Mouse (Mus musculus) intestine, embryonic 15.5 days (tissue): ENCODE results near the gene Mrpl24. TPM values are rescaled to one million over a fixed set of nuclear protein-coding genes. Genes with fewer than 3 reads are reported as not detected.
"Not testable (repeated sequence)": the region's sequence is repeated elsewhere in the genome, so short reads cannot be mapped to it uniquely, and the experiment has no call there.

Experiments used
- ATAC-seq: fragments of 200-750 bp; cut with Nextera tagmentation; 2 replicates; pipeline ENCODE4 v1.8.0; 2017; ENCODE audit warnings: moderate TSS enrichment, moderate library complexity
- H3K27ac ChIP-seq: fragments of 300-500 bp; sonication (generic); 2 replicates; pipeline ENCODE4 v1.5.1; 2015; ENCODE audit warnings: mild to moderate bottlenecking, inconsistent platforms
- H3K27me3 ChIP-seq: fragments of 300-500 bp; sonication (generic); replicated peaks from 2 replicates; pipeline ENCODE4 v1.6.1; 2015; ENCODE audit warnings: inconsistent platforms
- H3K36me3 ChIP-seq: fragments of 300-500 bp; sonication (generic); 2 replicates; pipeline ENCODE4 v1.6.1; 2015; ENCODE audit warnings: inconsistent platforms
- H3K4me1 ChIP-seq: fragments of 300-500 bp; sonication (generic); replicated peaks from 2 replicates; pipeline ENCODE4 v1.6.1; 2015; ENCODE audit warnings: inconsistent platforms
- H3K4me2 ChIP-seq: fragments of 300-500 bp; sonication (generic); replicated peaks from 2 replicates; pipeline ENCODE4 v1.6.1; 2015; ENCODE audit warnings: mild to moderate bottlenecking, inconsistent platforms
- H3K4me3 ChIP-seq: fragments of 300-500 bp; sonication (generic); replicated peaks from 2 replicates; pipeline ENCODE4 v1.5.1; 2015; ENCODE audit warnings: inconsistent platforms
- H3K9ac ChIP-seq: fragments of 300-500 bp; sonication (generic); 2 replicates; pipeline ENCODE4 v1.6.1; 2015; ENCODE audit warnings: inconsistent platforms
- H3K9me3 ChIP-seq: fragments of 300-500 bp; sonication (generic); 2 replicates; pipeline ENCODE4 v1.6.1; 2016; ENCODE audit warnings: inconsistent platforms
- WGBS: fragments of 180-500 bp; shearing (Covaris S2); methylation state at CpG from one replicate; pipeline ENCODE4 v1.1.7; 2015; 5-methylcytosine and 5-hydroxymethylcytosine counted together
- polyA plus RNA-seq: library from polyadenylated mRNA; unstranded; fragments of >200 nt; fragmentation: Nextera tagmentation; extraction: Ambion mirVana; gene quantifications from 2 replicates; pipeline ENCODE4 v1.2.1, GENCODE M21; 2015

Gene Mrpl24
- 74.2 and 79.2 TPM in 2 replicates for polyA plus RNA-seq

DNA sequence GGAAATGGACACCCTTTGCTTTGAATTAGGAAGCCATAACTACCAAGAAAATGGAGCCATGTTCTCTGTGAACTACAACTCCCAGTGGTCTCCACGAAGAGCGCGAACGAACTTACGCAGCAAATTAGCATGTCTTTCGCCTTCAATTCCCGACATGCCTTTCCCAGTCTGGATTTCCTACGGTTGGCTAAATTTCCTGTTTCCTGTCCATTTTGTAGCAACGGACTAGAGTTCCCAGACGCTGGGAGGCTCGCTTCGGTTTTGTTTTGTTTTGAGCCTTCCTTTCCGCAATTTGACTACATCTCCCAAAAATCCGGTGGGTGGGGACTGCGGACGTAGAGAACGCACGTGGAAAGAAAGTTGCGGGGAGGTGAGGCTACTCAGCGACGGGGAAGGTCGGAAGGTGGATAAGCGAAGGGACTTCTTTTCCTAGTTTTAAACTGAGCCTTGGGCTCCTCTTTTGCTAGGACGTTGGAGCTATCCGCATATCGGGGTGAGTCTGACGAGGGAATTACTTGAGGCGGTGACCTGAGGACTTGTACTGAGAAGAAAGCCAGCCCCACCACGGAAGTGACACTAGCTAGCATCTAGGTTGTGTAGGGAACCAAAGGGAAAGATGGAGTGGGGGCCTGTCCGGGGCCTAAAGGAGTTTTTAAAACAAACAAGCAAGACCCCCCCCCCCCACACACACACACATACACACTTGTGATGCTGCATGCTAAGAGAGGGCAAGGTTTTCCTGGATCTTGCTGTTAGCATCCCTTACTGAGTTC, at the start of gene Mrpl24:
TSS of gene Mrpl24 (plus strand) at position 171 of the 773 bp plus-strand sequence.
- peak; percentile 83 for ATAC-seq
- H3K27me3 ChIP-seq, result no peaks in the 10 kb centered on the region
- H3K36me3 ChIP-seq, result peaks cover 34% of the 10 kb centered on the region
- no peaks in the 10 kb centered on the region for H3K9me3 ChIP-seq
- H3K4me2 ChIP-seq, result peak within 1 kb of the TSS; percentile 70
- peak within 1 kb of the TSS; percentile 63 for H3K9ac ChIP-seq
- peak within 1 kb of the TSS; percentile 52 for H3K4me3 ChIP-seq
- H3K27ac ChIP-seq, result peak within 1 kb of the TSS; percentile 60
- under 1% methylated on average over 30 of the region's 30 CpGs for WGBS
- H3K4me1 ChIP-seq, result peaks cover 8% of the 10 kb centered on the region

DNA sequence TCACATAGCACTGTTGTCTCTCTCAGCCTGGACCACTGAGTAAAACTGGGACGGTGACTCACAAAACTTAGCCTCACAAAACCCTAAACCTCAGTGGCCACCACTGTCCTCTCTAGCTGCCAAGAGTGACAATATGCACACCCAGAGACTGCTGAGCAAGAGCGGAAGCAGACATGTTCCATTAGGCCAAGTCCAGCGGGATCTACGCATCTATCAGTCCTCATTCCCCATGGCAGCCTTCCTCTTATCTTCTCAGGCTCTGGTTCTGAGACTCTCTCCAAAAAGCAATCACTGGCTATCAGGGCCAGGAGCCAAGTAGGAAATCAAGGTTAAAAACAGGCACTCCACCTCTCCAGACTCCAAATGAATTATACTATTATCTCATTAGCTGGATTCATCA, 41.6 kb upstream of the Mrpl24 start:
- no peak for ATAC-seq
- 95% methylated on average over 4 of the region's 4 CpGs for WGBS
- H3K27me3 ChIP-seq, result no peaks in the 10 kb centered on the region
- H3K9me3 ChIP-seq, result no peaks in the 10 kb centered on the region
- H3K36me3 ChIP-seq, result no peaks in the 10 kb centered on the region
- H3K4me1 ChIP-seq, result no peaks in the 10 kb centered on the region; the same call in 1 of the 2 replicates
- no peak overlapping the region for H3K4me2 ChIP-seq
- H3K27ac ChIP-seq, result no peak overlapping the region
- no peak overlapping the region for H3K4me3 ChIP-seq
- no peak overlapping the region for H3K9ac ChIP-seq

DNA sequence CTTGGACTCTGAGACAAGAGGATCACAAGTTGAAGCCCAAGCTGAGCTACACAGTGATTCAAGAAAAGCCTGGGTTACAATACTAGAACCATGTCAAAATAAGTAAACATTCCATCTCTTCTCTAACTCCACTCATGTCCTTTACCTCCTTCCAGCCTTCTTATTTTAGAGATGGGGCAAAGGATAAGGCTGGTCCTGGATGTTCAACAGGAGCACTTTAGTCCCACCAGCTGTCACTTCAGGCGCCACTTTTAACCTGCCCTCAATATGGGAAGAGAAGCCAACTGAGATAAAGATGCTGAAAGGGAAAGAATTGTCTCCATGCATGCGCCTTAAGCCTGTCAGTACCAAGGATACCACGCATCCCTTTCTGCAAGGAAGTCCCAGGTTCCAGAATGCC, 35.0 kb upstream of the Mrpl24 start:
- no peak for ATAC-seq
- no peaks in the 10 kb centered on the region for H3K9me3 ChIP-seq
- WGBS, result 2% methylated on average over 3 of the region's 3 CpGs
- H3K36me3 ChIP-seq, result no peaks in the 10 kb centered on the region
- no peaks in the 10 kb centered on the region for H3K27me3 ChIP-seq
- H3K4me2 ChIP-seq, result peak overlapping the region; percentile 68
- H3K27ac ChIP-seq, result peak overlapping the region; percentile 88; the same call in 1 of the 2 replicates
- H3K4me1 ChIP-seq, result peaks cover 12% of the 10 kb centered on the region
- H3K9ac ChIP-seq, result peak overlapping the region; percentile 96
- peak overlapping the region; percentile 98 for H3K4me3 ChIP-seq

DNA sequence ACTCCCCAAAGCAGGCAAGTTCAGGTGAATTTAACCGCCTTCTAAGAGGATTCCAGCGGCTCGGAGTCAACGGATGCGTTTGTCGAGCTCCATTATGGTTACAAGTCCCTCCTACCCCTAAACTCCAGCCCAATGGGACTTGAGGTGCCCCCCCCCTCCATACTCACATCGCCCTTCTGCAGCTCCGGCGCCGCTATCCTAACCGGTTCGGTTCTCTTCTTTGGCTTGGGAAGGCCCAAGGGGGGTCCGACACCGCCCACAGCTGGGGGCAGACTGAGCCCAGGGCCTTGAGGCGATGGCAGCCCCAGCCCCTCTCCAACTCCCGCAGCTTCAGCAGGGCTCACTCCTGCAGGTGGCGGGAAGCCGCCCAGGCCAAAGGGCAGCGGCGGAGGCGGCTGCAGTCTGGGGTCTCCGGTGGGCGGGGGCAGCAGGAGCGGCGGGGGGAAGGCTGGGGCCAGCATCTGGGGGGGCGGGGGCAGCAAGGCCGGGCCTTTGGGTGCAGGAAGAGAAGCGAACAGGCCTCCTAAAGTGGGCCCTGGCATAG, 34.5 kb upstream of the Mrpl24 start:
- ATAC-seq, result peak; percentile 37
- Histone ChIP-seq H3K9ac (peak overlapping the region; percentile 96), H3K9me3 (no peaks in the 10 kb centered on the region), H3K27ac (peak overlapping the region; percentile 88), H3K4me1 (peaks cover 12% of the 10 kb centered on the region), H3K36me3 (no peaks in the 10 kb centered on the region), H3K4me2 (peak overlapping the region; percentile 68), H3K4me3 (peak overlapping the region; percentile 98), H3K27me3 (no peaks in the 10 kb centered on the region)
- 0% methylated on average over 28 of the region's 28 CpGs for WGBS

DNA sequence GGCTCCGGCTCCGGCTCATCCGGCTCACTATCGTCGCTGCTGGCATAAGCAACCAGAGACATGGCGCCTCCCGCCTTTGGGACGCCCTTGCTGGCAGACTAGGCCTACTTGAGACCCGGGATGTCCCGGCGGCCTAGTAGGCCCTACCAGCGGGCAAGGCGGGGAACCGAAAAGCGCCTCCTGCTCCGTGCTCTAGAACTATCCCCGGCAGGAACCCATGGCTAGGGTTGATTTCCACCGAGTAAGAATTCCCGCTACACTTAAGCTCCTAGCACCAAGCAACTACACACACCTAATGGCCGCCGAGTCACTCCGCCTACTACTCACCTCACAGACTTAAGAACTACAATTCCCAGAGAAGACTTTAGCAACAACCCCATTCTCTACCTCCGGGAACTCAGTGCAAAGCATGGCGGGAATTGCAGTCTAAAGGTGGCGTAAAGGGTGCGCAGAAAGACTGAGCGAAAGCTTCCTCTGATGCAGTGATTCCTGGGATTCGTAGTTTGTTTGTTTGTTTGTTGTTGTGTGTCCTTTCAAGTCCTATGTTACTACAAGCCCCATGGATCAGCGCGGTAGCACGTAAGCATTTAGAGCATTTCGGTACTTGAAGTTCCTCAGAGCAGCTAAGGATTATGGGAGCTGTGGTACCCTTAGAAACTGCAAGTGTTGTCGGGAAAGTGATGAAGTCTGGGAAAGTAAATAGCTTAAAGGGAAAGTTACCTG, 33.9 kb upstream of the Mrpl24 start, which contains the start of gene Prcc:
TSS of gene Prcc (minus strand) at position 328 of the 723 bp plus-strand sequence.
- peak; percentile 98 for ATAC-seq
- peak within 1 kb of the TSS; percentile 96 for H3K9ac ChIP-seq
- peak within 1 kb of the TSS; percentile 68 for H3K4me2 ChIP-seq
- H3K4me1 ChIP-seq, result peaks cover 12% of the 10 kb centered on the region
- WGBS, result under 1% methylated on average over 33 of the region's 33 CpGs
- H3K27ac ChIP-seq, result peak within 1 kb of the TSS; percentile 88
- no peaks in the 10 kb centered on the region for H3K27me3 ChIP-seq
- H3K9me3 ChIP-seq, result no peaks in the 10 kb centered on the region
- H3K4me3 ChIP-seq, result peak within 1 kb of the TSS; percentile 98
- no peaks in the 10 kb centered on the region for H3K36me3 ChIP-seq

DNA sequence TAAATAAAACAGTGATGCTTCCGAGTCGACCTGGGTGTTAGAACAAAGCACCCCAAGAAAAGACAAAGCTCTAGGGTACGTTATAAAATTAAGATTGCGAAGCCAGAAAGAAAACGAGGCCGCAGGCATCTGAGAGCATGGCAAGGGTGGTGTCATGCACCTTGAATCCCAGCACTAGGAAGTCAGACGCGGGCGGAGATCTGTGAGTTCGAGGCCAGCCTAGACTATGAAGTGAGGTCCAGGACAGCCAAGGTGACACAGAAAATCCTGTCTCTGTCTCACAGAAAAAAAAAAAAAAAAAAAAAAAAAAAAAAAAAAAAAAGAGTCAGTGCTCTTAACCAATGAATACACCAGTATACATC, 33.3 kb upstream of the Mrpl24 start:
- H3K9me3 ChIP-seq, result no peaks in the 10 kb centered on the region
- H3K36me3 ChIP-seq, result no peaks in the 10 kb centered on the region
- H3K4me2 ChIP-seq, result peak overlapping the region; percentile 68
- ATAC-seq, result peak; percentile 24
- peak overlapping the region; percentile 98 for H3K4me3 ChIP-seq
- H3K9ac ChIP-seq, result peak overlapping the region; percentile 46
- 15% methylated on average over 10 of the region's 10 CpGs for WGBS
- H3K4me1 ChIP-seq, result peaks cover 12% of the 10 kb centered on the region
- no peak overlapping the region for H3K27ac ChIP-seq
- no peaks in the 10 kb centered on the region for H3K27me3 ChIP-seq

DNA sequence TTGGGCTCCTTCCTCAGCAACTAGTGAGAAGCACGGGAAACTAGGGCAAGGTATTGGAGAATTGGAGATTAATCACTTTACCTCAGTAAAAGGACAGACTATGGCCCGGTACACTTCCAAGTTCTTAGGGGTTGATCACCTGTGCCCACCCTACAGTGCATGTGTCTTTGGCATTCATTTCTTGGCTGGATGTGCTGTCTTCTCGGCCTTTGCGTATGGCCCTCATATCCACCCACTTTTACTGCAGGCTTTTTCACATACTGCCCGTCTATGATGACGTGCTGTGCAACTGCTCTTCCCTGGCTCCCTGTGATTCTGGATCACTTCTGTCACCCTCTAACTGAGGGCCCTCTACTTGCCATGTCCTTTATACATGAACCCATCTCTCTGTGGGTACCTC, 32.9 kb upstream of the Mrpl24 start:
- H3K9ac ChIP-seq, result no peak overlapping the region
- H3K4me2 ChIP-seq, result peak overlapping the region; percentile 68
- H3K4me1 ChIP-seq, result peaks cover 12% of the 10 kb centered on the region
- H3K36me3 ChIP-seq, result no peaks in the 10 kb centered on the region
- no peak for ATAC-seq
- WGBS, result 84% methylated on average over 6 of the region's 6 CpGs
- peak overlapping the region; percentile 98; the same call in 1 of the 2 replicates for H3K4me3 ChIP-seq
- H3K9me3 ChIP-seq, result no peaks in the 10 kb centered on the region
- H3K27me3 ChIP-seq, result no peaks in the 10 kb centered on the region
- no peak overlapping the region for H3K27ac ChIP-seq

DNA sequence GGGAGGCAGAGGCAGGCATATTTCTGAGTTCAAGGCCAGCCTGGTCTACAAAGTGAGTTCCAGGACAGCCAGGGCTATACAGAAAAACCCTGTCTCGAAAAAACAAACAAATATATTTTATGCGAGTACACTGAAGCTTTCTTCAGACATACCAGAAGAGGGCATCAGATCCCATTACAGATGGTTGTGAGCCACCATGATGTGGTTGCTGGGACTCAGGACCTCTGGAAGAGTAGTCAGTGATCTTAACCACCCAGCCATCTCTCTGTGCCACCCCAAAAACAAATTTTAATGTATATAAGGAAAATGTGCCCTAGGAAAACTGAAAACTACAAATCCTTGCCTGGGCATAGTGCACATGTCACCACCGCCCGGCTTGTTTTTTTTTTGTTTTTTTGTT, 31.9 kb upstream of the Mrpl24 start:
- H3K4me3 ChIP-seq, H3K27ac ChIP-seq, H3K27me3 ChIP-seq, H3K9ac ChIP-seq, H3K36me3 ChIP-seq, ATAC-seq, H3K4me2 ChIP-seq, H3K9me3 ChIP-seq: not testable (repeated sequence)
- peaks cover 12% of the 10 kb centered on the region for H3K4me1 ChIP-seq
- 80% methylated on average over 4 of the region's 4 CpGs for WGBS

DNA sequence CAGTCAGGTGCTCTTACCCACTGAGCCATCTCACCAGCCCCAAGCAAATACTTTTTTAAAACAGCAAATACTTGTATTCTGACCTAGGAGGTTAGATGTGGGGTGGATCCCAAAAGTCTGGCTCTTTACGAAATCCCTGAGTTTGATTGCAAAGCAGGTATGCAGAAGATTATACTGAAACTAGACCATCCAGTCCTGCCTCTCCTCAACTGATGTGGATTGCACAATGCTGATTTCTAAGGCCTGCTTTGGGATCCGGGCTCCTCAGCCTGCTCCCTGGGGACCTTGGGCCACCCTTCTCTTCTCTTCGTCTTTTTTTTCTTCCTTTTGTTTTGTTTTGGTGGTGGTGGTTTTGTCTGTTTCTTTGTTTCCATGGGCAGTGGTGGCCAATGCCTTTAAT, 27.8 kb upstream of the Mrpl24 start:
- no peak overlapping the region for H3K9ac ChIP-seq

DNA sequence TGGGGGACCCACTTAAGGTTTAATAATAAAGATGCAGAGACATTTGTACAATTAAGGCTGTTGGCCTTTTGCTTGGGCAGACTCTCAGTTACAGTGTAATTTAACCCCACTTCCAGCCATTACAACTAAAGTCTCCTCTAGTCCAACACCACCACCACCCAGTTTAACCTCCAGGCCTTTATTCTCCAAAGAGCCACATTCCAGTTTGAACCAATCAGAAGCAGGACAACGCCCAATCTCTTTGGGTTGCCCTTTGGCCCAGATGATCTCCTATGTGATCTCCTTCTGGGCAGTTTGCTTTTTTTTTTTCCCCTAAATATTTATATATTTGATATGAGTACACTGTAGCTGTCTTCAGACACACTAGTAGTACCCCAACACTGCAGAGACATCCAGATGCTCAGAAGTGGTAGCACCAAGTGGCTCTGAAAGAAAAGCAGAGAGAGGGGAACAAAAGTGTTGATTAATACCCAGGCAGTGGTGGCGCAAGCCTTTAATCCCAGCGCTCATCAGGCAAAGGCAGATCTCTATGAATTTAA, 25.9 kb upstream of the Mrpl24 start:
- Histone ChIP-seq H3K36me3 (no peaks in the 10 kb centered on the region), H3K9ac (no peak overlapping the region), H3K27ac (no peak overlapping the region), H3K27me3 (no peaks in the 10 kb centered on the region), H3K4me3 (no peak overlapping the region), H3K4me2 (no peak overlapping the region), H3K9me3 (no peaks in the 10 kb centered on the region), H3K4me1 (no peaks in the 10 kb centered on the region)
- ATAC-seq, result no peak
- 78% methylated on average over 3 of the region's 3 CpGs for WGBS

More for the DNA sequence above, 27.8 kb upstream of the Mrpl24 start:
- Histone ChIP-seq H3K27me3 (no peaks in the 10 kb centered on the region), H3K4me3 (no peak overlapping the region), H3K36me3 (no peaks in the 10 kb centered on the region), H3K4me1 (no peaks in the 10 kb centered on the region), H3K4me2 (no peak overlapping the region), H3K9me3 (no peaks in the 10 kb centered on the region), H3K27ac (no peak overlapping the region)
- 67% methylated on average over 3 of the region's 3 CpGs for WGBS
- no peak for ATAC-seq

DNA sequence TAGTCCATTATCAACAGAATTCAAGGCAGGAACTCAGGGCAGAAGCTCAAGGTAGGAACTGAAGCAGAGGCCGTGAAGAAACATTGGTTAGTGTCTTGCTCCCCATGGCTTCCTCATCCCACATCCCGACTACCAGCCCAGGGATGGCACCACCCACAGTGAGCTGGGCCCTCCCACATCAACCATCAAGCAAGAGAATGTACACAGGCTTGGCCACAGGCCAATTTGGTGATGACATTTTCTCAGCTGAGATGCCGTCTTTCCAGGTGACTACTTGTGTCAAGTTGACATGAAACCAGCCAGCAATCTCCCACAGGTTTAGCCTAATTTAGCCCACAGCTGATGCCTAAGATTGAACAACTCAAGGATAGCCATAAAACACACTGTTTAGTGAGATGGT, 20.0 kb upstream of the Mrpl24 start:
- Histone ChIP-seq H3K9ac (no peak overlapping the region), H3K4me3 (no peak overlapping the region), H3K4me2 (no peak overlapping the region), H3K36me3 (no peaks in the 10 kb centered on the region), H3K27me3 (no peaks in the 10 kb centered on the region), H3K9me3 (no peaks in the 10 kb centered on the region), H3K27ac (no peak overlapping the region), H3K4me1 (no peaks in the 10 kb centered on the region)
- no peak for ATAC-seq
- WGBS, result 75% methylated on average over 3 of the region's 3 CpGs

DNA sequence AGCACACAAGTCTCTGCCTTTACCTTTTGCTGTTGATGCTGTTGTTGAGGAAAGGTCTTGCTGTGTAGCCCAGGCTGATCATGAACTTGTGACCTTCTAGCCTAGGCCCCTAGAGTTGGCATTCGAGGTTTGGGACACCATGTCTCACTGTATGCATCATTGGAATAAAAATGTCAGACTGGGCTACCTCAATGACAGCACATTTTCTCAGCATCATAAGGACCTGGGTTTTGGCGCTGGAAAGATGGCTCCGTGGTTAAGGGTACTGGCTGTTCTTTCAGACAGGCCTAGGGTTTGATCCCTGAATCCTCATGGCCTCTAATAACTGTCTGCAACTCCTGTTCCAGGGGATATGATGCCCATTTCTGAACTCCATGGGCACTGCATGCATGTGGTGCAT, 19.5 kb upstream of the Mrpl24 start:
- WGBS, result 82% methylated on average over 3 of the region's 3 CpGs
- Histone ChIP-seq H3K36me3 (no peaks in the 10 kb centered on the region), H3K9ac (no peak overlapping the region)

More for the DNA sequence above, 19.5 kb upstream of the Mrpl24 start:
- Histone ChIP-seq H3K4me2 (no peak overlapping the region), H3K27ac (no peak overlapping the region), H3K27me3 (no peaks in the 10 kb centered on the region), H3K9me3 (no peaks in the 10 kb centered on the region), H3K4me3 (no peak overlapping the region), H3K4me1 (no peaks in the 10 kb centered on the region)
- no peak for ATAC-seq
